Mouse (Mus musculus) inflammation-experienced regulatory T-cells, adult 6 months (primary cell): ENCODE results near the gene Uox. TPM values are rescaled to one million over a fixed set of nuclear protein-coding genes. Genes with fewer than 3 reads are reported as not detected.

ENCODE experiments used
- ATAC-seq: one replicate; pipeline ENCODE4 v1.8.0; 2017
- polyA plus RNA-seq, 3 experiments: library from polyadenylated mRNA; unstranded; fragments of 100-300 nt; shearing (Covaris generic); gene quantifications; one replicate each; pipeline ENCODE4 v1.2.1; 2017

The Uox gene
- under 1 TPM in 1 of 3 experiments, not detected in 2; 0.13 TPM for polyA plus RNA-seq

GRCm38 (mm10) chr3:146570148-146570782 lies at the start of gene Uox:
Gene Uox, plus strand, starts transcription at chr3:146570426.
- no peak for ATAC-seq

GRCm38 (mm10) chr3:146520798-146521651 lies 49.2 kb upstream of the Uox start, which contains the start of gene Rpf1:
Gene Rpf1, minus strand, starts transcription at chr3:146521429.
- ATAC-seq, result peak; percentile 97

- peak; percentile 2 for ATAC-seq
Observed at GRCm38 (mm10) chr3:146521652-146522020, 48.6 kb upstream of the Uox start.

GRCm38 (mm10) chr3:146528335-146528734 lies 41.9 kb upstream of the Uox start:
- no peak for ATAC-seq

GRCm38 (mm10) chr3:146534986-146535385 lies 35.2 kb upstream of the Uox start:
- no peak for ATAC-seq

- no peak for ATAC-seq
Observed at GRCm38 (mm10) chr3:146540521-146541273, 29.5 kb upstream of the Uox start.

- no peak for ATAC-seq
Observed at GRCm38 (mm10) chr3:146543632-146544031, 26.6 kb upstream of the Uox start.

GRCm38 (mm10) chr3:146554816-146555215 lies 15.4 kb upstream of the Uox start:
- ATAC-seq, result no peak

- ATAC-seq, result no peak
Observed at GRCm38 (mm10) chr3:146556567-146556966, 13.7 kb upstream of the Uox start.

GRCm38 (mm10) chr3:146557507-146557906 lies 12.7 kb upstream of the Uox start:
- ATAC-seq, result no peak

- ATAC-seq, result no peak
Observed at GRCm38 (mm10) chr3:146562936-146563335, 7.3 kb upstream of the Uox start.

- peak; percentile 88 for ATAC-seq
Observed at GRCm38 (mm10) chr3:146564268-146565064, 5.8 kb upstream of the Uox start.

- no peak for ATAC-seq
Observed at GRCm38 (mm10) chr3:146565065-146565411, 5.2 kb upstream of the Uox start.

GRCm38 (mm10) chr3:146567366-146567765 lies 2.9 kb upstream of the Uox start:
- ATAC-seq, result no peak

- no peak for ATAC-seq
Observed at GRCm38 (mm10) chr3:146567884-146568530, 2.2 kb upstream of the Uox start.

GRCm38 (mm10) chr3:146569594-146569993 lies 632 bp upstream of the Uox start:
- ATAC-seq, result no peak

- ATAC-seq, result no peak
Observed at GRCm38 (mm10) chr3:146570939-146571338, 713 bp downstream of the Uox start.

GRCm38 (mm10) chr3:146571341-146571740 lies 1.1 kb downstream of the Uox start:
- ATAC-seq, result no peak

- ATAC-seq, result no peak
Observed at GRCm38 (mm10) chr3:146577591-146577990, 7.4 kb downstream of the Uox start.

- ATAC-seq, result no peak
Observed at GRCm38 (mm10) chr3:146580039-146580729, 10.0 kb downstream of the Uox start.

GRCm38 (mm10) chr3:146583478-146583877 lies 13.3 kb downstream of the Uox start:
- ATAC-seq, result no peak
